Mouse (Mus musculus) right cerebral cortex, adult 18-20 months (tissue): ENCODE data around the gene Fam57b.
A peak's percentile ranks its signal among the peaks of the same experiment; 100 is the strongest.
"Not testable (repeated sequence)": the region's sequence is repeated elsewhere in the genome, so short reads cannot be mapped to it uniquely, and the experiment has no call there.

Experiments
- DNase-seq: peaks from one replicate; pipeline ENCODE4 v3.0.0; 2022; ENCODE audit warnings: mixed read lengths

Gene Fam57b

DNA sequence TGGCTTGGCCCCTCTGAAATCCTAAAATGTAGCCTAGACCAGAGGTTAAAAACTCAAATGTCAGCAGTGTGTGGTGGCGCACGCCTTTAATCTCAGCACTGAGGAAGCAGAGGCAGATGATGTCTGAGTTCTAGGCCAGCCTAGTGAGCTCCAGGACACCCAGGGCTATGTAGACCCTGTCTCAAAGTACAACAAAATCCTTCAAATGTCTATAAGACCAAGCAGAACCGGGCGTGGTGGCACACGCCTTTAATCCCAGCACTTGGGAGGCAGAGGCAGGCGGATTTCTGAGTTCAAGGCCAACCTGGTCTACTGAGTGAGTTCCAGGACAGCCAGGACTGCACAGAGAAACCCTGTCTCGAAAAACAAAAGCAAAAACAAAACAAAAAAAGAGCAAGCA lies 18.4 kb upstream of the Fam57b start:
- DNase-seq, result not testable (repeated sequence)

DNA sequence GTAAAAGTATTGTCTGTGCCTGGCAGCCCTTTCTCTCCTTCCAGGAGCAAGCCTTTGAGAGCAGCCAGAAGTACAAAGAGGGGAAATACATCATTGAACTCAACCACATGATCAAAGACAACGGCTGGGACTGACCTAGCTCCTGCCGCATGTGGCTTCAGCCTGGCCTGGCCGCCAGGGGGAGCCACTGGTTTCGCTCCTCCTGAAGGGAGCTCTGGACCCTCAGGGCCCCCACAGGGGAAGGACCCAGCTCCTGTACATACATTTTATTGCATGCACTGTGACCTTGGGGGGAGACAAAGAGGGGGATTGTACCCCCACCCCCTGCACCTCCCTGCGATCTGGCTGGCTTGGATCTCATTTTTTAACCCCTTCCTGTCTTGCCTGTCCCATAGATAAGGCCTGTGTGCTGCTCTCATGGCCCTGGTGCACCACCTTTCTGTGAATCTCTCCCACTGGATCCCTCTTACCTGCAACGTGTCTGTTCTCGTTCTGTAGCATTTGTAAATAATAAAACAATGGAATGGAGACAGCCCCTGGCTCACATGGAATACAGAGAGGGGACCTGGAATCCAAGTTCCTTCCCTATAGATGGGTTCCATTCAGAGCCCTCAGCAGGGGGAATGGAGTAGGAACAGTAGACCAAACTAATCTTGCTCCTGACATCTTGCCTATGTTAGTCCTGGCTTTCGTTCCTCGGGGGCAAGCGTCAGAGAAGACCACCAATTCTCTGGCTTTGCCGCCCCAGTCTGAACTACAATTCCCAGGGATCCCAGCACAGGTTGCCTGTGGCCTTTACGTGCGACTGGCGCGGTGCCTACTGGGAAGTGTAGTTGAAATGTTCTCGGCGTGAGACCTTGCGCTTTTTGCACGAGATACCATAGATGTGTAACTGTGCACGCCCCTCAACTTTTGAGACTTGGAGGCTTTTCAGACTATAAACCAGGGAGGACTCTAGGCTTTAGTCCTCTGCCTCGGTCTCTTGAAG lies 17.2 kb upstream of the Fam57b start:
- peak; percentile 86 for DNase-seq

DNA sequence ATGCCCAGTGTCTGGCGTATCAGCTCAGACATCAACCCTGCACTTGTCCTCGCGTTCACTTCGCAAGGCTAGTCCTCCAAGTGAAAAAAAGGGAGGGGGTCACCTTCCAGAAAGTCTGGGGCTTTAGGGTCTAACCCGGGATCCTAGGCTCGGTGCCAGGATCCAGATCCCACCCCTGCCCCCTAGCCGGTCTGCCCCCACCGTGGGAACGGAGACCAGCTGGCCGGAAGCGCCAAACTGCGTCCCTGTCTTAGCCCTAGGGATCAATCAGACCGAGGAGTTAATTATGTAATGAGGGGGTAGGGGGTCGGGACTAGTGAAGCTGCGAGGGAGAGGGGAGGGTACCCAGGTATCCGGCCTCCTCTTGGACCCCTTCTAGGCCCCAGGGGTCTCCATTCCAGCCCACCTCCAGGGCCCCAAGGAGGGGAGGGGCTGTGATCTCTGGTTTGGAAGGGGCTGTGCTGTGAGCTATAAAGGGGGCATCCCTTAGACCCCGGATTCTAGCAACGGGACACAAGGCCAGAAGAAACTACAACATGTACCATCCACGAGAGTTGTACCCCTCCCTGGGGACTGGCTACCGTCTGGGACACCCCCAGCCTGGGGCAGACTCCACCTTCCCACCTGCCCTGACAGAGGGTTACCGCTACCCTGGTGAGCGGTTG lies 16.4 kb upstream of the Fam57b start, which contains the start of gene Tbx6:
Gene Tbx6 (plus strand): TSS at position 513 of the 665 bp plus-strand sequence.
- no peak for DNase-seq

DNA sequence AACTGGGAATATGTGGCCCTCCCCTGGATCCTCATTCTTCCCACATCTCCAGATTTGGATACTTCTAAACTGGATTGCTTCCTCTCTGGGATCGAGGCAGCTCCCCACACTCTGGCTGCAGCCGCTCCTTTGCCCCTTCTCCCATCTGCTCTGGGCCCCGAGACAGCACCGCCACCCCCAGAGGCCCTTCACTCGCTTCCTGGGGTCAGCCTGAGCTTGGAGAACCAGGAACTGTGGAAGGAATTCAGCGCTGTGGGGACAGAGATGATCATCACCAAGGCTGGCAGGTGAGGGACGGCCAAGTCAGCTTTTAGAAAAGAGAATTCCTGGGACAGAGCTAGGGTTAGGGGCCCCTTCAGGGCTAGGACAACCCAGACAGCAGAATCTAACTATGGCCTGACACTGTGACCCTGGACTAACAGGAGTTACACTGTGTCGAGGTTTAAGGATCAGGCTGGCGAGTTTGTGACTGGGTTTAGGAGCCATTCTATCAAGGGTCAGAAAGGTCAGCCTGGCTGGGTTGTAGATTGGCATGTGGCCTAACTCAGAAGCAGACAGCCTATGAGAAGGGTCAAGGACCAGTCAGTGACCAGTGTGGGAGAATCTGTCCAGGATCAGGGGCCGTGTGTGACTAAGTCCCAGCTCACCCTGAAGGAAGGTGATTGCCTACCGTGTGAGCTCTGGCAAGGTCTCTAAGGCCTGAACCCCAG lies 15.7 kb upstream of the Fam57b start:
- no peak for DNase-seq

DNA sequence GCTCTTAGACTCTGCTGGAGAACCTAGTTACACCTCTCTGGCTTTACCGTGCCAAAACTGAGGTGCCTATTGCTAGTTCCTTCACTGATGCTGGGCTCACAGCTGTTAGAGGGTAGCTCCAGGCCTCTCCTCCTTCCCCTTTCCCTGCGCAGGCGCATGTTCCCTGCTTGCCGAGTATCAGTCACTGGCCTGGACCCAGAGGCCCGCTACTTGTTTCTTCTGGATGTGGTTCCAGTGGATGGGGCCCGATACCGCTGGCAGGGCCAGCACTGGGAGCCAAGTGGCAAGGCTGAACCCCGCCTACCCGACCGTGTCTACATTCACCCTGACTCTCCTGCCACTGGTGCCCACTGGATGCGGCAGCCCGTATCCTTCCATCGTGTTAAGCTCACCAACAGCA lies 14.8 kb upstream of the Fam57b start:
- no peak for DNase-seq

DNA sequence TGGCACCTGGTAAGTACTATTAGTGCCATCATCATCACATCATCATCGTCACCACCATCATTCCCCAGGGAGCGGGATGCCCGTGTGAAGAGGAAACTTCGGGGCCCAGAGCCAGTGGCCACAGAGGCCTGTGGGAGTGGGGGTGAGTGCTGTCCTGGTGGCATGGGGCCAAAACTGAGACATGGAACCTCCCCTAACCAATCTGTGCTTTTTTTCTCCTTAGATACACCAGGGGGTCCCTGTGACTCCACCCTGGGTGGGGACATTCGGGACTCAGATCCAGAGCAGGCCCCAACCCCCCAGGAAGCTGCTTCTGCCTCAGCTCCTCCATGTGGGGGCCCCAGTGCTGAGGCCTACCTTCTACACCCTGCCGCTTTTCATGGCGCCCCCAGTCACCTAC lies 13.0 kb upstream of the Fam57b start:
- no peak for DNase-seq

DNA sequence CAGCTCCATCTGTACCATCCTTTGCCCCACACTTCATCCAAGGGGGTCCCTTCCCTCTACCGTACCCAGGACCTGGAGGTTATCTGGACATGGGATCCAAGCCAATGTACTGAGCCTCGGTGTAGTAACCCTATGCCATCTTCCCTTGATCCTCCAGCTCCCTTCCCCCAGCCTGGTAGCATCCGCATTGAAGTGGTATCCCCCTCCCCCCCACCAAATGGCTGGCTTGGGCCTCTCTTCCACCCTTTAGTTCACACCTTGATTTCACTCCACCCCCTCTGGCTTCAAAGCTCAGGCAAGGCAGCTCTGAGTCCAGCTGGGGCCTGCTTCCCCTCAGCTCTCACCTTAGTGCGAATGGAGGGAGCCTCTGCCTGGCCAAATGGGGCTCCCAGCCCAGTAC lies 12.4 kb upstream of the Fam57b start:
- no peak for DNase-seq

DNA sequence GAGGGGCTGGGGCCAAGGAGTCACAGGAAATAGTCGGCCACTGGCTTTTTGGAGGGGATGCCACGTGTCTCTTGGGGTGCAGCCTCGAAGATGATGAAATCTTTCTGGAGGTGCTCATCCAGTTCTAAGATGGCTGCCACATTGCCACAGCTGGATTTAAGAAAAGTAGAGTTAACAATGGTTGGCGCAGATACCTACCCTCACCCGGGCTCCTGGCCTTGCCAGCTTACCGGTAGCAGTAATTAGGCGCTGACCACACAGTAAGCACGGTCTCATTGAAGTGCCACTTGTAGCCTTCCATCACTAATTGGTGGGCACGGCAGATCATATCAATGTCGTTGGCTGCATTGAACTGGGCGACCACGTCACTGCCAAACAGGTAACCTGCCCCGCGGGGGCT lies 11.3 kb upstream of the Fam57b start:
- DNase-seq, result no peak

DNA sequence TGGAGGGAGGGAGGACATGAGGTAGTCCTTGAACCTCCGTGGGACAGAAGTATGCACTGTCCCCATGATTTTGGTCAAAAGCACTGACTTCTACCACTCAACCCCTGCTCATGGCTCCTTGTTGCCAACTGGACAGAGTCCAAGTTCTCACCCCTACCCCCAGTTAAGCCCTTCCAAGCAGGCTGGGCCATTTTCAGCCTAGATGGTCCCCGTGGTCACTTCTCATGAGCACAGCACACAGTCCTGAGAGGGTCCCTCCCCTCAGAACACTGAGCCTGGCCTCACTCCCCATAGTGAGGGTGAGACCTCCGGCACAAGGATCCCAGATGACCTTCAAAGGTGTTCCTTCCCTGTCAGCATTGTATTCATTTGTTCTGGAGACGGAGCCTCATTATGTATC lies 8.3 kb upstream of the Fam57b start:
- DNase-seq, result no peak

DNA sequence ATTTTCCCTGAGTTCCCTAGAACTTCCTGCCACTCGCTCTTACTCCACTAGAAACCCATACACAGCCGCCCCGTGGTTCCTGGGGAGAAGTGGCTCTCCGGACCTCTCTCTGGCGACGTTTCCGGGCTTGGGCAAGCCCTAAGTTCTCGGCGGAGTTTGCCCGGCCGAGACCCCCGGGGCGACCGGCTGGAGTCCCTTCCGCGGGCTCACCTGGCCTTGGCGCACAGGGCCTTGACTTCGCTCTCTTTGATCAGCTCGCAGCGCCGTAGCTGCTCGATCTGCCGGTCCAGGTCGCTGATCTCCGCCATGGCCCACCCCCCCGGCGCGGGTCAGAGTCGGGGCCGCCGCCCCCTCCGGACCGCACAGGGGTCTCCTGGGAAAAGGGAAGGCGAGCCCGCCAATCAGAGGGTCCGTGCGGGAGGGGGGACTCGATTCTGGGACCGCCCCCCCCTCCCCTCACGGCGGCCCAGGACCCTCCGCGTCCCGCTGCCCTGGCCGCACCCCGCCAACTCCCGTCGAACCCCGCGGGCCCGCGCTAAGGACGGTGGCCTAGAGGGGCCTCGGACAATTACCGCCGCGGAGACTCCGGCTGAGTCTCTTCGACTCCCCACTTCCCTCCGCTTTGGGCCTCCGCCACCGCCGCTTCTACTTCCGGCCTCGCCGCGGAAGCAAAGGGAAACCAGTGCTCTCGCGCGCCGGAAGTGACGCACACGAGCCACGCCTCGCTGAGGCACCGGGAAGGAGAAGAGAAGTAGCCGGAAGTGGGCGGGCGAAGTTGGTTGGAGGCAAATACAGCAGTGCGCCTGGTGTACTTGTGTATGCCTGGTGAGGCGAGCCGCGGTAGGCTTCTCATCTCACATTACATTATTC lies 5.4 kb upstream of the Fam57b start, which contains the start of gene Ppp4c:
Gene Ppp4c (minus strand): TSS at position 646 of the 870 bp plus-strand sequence.
- DNase-seq, result peak; percentile 98

DNA sequence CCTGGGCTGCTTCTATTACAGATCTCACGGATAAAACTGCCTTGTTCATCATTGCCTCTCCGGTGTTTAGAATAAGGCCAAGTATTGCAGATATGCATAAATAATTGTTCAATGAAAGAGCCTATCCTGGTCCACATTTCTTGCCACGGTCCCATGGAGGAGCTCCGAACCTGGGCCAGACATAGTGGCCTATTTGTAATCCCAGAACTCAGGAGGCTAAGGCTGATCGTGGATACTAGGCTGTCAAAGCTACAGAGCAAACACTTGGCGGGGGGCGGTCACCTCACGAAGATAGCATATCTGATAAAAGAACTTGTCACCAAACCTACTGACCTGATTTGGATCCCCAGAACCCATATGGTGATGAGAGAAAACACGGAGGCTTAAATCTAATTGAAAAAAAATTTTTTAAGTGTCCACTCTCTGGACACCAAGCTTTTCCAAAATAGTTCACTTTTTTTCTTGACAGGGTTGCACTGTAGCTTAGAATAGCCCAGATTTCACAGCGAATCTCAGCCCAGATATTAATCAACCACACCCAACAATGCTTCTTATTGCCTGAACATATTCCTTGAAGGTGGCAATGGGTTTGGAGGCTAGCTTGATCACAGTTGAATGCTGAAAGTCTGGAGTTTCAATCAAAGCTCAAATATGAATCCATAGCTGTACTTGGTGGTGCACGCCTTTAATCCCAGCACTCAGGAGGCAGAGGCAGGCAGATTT lies 4.6 kb upstream of the Fam57b start:
- no peak for DNase-seq

DNA sequence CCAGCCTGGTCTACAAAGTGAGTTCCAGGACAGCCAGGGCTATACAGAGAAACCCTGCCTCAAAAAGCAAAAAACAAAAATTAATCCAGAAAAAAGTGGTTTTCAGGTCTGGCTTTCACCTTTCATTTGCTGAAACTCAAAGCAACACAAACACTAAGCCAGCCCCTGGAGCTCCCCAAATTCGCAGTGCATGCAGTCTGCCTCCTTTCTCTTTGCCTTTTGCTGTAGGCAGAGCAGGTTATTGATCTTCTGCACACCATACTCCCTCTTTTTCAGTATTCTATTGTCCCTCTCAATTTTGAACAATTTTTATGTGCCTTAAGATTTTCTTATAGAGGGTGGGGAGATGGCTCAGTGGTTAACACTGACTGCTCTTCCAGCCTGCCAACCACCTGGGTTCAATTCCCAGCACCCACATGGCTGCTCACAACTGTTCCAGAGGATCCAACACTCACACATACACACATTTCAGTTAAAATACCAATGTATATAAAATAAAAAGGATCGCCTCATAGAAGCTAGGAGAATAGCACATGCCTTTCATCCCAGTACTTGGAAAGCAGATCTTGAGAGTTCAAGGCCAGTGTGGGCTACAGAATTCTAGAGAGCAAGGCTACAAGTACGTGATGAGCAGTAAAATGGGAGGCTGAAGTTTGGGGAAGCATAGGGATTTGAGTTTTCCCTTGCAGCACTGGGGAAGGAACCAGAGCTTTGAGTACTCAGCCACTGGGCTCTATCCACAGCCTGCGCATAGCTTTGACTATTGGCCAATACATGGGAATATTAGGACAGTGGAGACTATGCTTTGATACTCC lies 3.8 kb upstream of the Fam57b start:
- no peak for DNase-seq

DNA sequence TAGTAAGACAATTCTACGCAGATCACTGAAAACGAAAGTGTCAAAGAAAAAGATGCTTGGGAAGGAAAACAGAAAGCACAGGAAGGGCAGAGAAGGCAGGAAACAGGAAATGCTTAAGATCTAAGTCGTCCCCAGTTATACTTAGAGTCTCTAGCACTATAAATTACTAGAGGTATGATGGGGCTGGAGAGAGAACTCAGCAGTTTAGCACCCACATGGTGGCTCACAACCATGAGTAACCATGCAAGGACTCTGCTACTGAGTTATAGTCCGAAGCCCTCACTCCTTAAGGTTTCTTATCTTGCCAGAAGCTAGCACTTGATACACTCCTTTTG lies 3.2 kb upstream of the Fam57b start:
- no peak for DNase-seq

DNA sequence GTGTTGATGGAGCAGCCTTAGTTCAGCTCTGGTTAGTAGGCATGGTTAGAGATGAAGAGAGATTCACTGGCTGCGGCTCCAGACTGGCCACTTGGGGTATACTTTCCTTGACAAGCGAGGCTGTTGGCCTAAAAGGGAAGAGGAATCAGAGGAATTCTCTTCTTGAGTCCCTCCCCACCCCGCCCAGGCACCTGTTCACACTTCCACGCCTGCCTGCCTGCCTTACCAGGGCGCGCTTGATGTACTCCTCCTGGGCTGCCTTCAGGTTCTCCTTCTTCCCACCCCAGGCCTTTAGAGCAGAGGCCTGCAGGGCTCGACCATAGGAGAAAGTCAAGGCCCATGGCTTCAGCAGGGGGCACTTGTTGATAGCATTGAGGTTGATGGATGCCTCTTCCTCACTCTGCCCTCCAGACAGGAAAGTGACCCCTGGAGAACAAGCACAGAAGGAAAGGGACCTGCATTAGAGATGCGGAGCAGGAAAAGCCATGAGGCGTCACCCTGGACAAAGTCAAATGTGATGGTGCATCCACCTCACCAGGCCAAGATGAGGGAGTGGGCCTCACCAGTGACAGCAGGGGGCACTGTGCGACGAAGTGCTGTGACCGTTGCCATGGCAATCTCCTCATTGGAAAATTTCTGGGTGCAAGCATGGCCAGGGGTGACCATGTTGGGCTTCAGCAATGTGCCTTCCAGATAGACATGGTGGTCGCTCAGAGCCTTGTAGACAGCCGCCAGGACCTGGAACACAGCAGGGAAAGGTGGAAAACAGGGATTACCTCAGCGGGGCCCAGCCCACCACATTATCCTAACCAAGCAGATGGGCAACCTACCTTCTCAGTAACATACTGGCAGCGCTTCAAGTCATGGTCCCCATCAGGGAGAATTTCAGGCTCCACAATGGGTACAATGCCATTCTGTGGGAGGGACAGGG lies 1.8 kb upstream of the Fam57b start:
- no peak for DNase-seq

DNA sequence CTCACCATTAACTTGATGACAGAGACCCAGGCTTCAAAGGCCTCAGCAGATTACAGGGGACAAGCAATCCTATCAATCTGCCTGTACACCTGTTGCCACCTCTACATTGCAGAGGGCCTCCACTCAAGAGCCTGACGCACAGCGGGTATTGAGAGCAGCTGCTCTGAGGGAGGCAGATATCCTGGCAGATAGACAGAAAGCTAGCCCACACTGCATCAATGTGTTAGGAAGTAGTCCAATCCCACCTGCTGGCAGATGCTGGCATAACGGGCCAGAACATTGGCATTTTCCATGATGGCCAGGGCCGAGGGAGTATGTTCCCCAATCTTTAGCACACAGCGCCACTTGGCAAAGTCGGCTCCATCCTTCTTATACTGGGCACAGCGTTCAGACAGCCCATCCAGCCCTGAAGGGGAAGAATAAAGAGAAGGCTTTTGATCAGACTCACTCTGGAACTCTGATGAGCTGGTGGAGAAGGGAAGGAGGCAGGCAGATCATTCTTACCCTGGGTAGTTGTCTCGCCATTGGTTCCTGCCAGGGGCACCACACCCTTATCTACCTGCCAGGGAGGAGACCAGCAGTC lies 1.0 kb upstream of the Fam57b start:
- DNase-seq, result peak; percentile 58

DNA sequence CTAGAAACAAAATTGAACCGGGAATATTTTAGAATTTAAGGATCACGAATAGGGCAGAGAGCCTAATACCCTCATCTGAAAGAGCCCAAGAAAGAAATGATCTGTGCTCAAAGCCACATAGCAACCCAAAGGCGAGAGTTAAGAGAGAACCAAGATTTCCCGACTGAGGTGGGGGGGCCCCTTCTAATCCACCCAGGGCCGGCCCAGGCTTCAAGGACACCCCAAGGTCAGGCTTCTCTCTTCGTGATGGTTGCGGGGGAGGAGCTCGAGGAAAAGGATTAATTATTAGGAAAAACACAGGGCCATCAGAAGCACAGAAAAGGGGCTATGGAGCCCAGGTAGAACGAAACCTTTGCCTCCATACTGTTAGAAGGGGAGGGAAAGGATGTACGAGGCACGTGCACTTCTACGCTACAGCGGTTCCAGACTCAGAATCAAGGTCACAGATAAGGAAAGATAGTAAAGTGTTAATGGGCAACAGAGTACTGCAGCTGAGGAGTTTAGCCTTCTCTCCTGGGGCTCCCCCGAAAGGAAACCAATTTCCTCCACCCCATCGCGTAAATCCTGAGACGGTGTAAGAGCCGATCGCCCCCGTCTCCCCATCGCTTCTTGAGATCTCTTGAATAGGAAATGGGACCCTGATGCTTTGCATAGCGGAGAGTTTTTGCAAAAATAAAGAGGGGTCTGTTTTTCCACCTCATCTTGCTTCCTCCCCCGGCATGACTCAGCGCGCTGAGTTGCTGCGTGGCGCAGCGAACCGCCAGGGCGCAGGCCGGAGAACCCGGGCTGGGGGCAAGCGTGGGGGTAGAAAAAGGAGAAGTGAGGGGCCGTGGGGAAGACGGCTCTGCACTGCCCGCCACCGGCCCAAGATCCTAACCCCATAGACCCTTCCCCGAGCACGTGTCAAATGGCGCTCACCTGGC lies 920 bp downstream of the Fam57b start:
- DNase-seq, result no peak

DNA sequence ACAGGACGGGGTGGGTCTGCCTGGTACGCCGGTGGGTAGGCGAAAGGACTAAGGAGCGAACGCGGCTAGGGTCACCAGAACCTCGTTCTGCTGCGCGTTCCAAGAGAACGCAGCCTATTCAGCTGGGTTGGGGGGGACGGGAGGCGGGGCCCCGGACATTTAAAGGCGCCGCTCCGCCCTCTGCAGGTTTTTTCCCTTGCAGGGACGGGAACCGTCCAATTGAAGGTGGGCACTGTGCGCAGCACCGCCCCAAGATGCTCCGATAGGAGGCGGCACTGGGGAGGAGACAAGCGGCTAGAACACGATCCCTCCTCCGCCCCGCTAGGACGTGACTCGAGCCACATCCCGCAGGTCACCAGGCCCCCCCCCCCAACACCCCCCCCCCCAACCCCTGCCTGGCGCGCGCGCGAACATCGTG lies 1.6 kb downstream of the Fam57b start:
- peak; percentile 99 for DNase-seq
